Mouse (Mus musculus) hindlimb bud, embryonic 11.5 days (tissue): ENCODE measurements at regions not wholly inside any gene's neighbourhood (a gene's known extent, or its start where the extent isn't known, plus 50 kb on each side); places are given as distances from the start of the nearest gene placed in this dataset.

Experiments
- DNase-seq: peaks from one replicate; pipeline ENCODE4 v3.0.0-alpha.2; 2012; ENCODE audit warnings: low read depth, low spot score; ENCODE audit errors: extremely low spot score

DNA sequence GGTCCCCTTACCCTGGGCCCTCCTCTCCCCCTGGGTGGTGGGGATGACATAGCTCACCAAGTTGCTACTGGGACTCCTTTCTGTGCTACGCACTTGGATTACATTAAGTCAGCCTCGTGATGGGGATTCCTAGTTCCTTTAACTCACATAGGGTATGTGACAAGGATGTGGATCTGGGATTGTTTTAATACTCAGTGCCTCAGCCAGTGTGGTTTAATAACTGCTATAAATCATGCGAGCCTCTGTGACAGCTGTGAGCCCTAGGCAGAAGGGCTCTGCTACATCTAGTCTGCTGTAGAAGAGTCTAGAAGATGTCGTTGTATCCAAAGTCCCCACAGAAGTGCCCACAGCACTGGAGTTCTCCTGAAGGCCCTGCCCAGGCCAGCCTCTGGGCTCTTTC lies 796.5 kb upstream of the Car8 start:
- no peak for DNase-seq

DNA sequence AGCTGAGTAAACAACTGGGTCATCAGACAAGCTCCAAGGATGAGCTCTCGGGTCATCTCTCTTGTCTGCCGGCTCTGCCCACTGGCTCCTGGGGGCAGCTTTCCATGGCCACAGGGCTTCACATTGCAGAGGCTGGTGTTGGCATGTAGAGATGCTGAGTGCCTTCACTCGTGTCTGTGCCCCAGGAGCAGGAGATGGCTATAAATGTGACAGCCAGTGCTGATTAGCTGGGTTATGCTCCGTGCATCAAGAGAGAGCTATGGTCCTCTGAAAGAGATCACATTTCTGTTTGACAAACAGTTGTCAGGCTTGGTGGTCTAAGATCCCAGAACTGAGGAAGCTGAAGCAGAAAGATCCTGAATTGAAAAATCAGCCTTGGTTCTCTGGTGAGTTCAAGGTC lies 795.4 kb upstream of the Car8 start:
- no peak for DNase-seq

DNA sequence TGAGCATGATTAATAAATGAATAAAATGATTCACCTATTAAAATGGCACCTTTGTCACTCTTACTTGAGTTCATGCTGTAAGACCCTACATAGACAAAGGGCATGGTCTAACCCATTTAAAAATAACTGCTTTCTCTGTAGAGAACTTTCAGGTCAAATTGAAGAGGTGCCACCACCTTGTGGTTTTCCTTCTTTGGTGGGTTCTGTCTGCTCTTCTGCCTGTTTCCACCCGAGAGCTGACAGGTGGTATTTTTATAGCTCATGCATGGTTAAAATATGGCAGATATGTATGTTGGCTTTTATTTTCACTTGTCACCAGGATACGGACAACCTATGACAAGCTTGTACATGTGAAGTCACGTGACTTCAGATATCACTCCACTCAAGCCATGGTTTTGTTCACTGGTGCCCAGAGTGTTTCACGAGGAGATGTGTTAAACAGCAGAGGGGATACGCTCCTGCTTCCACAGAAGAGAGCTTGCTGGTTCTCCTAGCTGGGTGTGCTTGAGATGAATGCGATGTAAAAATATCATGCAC lies 794.3 kb upstream of the Car8 start:
- DNase-seq, result no peak

DNA sequence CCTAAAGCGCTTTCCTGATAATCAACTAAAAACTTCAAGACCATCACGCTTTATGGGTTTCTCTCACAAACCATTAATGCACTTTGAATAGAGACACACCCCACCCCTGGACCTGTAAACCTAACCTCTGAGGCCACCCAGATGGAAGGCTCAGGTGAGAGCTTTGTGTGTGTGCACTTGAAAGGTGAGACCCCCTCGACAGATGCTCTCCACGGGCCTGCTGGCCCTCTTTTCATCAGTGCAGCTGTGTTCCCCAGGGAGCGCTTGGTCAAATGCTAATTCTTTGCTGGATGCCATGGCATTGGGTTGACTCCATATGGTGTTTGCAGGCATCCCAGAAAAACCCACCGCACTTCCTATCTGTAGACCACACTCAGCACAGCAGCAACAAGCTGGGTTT lies 792.8 kb upstream of the Car8 start:
- DNase-seq, result no peak

DNA sequence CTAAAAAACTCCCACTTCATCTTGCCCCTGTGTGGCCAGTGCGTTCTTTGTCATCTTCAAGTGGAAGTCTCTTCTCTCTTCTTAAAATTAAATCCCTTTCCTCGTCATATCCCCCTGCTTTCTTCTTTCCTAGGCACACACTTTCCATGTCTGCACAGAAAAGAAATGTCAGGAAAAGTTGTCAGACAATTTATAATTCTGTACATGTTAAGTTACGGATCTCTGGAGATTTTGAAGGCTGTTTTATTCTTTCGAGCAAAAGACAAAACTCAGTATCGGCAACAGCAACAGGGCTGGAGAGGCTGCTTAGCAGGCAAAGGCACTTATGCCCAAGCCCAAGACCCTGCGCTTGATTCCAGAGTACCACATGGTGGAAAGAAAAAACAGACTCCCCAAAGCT lies 790.1 kb upstream of the Car8 start:
- no peak for DNase-seq

DNA sequence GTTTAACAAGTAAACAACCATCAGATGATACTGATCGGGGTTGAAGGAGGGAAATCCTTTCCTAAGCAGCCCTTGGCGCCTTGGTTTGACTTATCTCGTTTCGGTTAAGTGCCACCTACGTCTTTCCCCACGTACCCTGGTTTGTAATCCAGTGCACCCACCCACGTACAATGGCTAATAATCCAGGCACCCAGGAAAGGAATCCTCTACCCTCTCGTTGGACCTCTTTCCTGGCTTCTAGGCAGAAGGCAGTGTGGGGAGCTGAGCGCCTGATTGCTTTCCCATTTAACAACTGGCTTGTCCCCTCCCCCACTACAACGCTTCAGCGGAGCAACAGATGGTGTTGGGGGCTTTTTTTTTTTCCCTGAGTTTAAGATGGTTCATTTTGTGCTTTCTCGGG lies 789.6 kb upstream of the Car8 start:
- DNase-seq, result no peak

DNA sequence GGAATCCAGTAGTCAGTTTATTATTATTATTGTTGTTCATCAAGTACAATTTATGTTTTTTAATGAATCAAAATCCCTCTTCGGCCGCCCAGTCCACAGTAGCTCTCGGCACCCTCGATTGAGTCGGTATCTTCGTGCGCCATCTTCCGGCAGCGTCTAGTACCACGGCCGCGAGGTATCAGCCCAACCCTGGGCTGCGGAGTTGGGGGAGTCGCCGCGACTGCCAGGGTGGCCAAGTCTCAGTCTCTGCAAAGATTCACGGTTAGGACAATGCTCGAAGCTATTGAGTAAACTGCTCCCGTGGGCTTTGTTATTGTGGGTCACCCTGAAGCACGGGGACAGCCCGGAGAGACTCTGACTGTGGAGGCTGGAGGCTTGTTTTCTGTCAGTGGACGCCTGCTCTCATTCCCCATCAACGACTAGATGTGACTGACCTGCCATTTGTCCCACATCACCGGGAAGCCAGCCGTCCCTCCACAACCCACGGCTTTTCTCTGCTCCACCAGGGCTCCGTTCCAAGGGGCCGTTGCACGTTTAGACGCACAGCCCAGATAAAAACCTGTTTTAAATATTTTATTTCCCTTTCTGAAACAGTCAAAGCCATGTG lies 789.1 kb upstream of the Car8 start:
- no peak for DNase-seq

DNA sequence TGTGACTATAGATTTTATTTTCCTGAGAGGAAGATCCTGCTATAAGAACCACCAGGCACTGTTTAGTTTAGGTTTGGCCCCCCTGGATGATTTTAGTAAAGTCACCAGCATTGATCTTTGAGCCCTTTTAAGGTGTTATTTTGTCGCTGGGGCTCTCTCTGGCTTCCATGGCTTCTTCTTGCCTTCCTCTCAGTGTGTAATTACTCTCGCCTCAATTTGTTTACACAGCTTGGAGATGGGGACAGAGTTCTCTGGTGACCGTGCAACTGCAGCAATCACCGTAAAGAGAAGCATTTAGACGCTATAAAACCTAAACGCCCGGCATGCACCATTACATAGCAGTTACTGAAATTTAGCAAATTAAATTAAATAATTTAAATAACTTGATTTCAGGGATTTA lies 788.5 kb upstream of the Car8 start:
- DNase-seq, result no peak

DNA sequence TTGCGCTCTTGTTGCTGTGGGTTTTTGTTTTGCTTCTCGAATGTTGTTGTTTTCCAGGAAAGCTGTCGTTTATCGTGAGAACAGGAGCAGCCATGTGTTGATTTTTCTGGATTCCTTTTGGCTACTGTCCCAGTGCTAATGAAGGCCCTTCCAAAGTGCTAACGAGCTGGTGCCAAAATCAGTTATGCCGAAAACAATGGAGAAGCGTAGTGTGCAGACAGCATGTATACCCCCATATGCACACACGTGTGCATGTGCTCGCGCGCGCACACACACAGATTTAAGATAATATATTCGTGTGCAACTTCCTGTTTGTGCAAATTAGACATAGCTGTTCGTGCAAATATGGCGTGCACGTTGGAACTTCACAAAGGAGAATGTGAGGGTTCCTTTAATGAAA lies 788.0 kb upstream of the Car8 start:
- no peak for DNase-seq

DNA sequence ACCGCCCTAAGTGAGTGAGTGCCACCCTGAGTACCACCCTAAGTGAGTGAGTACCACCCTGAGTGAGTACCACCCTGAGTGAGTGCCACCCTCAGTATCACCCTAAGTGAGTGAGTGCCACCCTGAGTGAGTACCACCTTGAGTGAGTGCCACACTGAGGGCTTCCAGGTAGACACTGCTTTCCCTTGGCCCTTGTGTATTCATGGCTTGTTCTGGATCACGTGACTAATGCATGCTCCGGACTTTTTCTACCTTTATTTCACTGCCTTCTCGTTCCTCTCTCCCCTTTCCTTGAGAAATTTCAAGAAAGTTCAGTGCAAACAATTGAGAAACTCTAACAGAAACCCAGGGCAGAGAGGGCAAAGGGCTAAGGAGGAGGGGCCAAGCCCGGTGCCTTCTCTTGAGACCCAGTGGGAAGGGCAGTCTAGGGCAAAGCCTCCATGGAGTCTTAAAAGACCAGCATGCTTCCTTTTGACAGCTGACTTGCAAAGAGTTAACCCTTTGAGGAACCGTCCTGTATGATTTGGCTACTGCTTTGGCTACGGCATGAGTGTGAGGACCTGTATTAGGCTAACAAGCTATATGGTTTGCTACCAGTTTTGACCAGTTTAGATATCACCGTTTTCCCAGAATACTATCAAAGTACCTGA lies 787.1 kb upstream of the Car8 start:
- no peak for DNase-seq

DNA sequence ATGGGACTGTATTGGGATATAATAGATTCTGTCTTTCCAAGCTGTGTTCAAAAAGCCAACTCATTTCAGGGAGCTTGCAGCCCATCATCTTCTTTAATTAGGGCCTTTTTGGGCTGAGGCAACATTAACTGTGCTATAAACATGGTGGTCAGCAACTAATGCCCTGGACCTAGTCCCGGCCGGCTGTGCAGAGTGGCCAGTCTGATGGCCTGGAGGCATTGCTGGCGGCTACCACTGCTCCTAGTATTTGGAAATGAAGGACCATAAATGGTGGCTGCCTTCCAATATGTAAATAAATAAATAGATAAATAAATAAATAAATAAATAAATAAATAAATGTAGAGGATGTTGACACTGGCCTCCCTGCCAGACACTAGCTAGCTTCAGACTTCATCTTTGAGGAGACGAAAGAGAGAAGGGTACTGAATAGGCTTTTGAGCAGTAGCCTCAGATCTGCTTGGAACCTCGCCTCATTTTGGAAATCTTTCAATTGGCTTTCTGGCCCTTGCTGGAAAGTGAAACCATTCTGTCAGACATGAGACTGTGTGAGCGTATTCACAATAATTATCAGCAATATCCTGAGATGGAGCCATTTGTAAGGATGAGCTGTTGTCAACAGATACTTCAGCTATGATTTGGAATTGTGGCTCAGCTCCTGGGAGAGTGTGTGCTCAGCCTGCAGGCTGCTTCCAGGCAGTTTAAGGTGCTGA lies 785.5 kb upstream of the Car8 start:
- DNase-seq, result no peak

DNA sequence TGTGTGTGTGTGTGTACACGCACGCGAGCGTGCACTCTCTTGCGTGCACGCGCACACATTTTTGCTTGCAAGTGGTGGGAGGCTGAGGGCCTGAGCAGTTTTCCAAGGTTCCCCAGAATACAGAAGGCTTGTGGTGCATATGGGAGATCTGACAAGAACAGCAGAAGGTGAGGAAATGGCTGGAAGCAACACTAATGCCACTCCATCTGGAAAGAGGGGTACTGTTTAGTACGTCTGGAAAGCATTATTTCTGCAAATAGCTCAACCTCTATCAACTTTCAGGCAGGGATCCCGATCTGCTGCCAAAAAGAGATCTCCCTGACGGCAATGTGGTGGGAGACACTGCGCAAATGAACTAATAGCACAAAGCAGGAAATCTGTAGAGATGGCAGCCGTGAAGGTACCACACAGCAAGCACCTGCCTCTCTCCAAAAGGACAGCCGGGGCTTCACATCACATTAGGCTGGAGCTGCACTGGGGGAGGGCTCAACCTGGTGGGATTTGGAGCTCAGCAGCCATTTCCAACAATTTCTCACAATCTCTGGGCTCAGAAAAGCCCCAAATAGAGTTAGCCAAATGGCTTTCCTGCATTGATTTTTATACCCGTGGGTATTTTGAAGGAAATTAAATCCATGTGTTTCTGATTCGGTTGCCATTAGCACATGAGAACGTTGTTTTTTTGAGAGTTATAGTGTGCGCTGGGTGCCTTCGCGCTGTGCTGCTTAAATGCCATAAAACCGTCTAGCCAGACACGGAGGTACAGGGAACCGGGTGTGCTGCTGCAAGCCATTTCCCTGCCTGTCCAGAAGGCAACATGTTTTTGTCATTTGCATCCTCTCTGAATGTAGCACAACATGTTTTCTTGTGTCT lies 780.6 kb upstream of the Car8 start:
- DNase-seq, result peak; percentile 78

DNA sequence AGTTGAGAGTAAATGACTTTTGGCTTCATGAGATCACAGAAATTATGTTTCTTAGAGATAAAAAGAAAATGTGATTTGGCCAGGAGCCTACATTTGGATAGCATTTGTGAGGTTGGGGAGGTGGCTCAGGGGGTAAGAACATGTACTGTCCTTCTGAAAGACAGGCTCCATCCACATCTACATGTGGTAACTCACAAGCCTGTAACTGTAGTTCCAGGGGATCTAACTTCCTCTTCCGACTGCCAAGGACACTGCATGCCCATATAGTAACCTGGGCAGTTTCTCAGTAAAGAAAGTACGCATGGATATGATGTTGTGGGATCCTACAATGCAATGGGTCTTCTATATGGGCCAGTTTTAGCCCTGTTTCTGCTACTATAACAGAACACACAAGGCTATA lies 779.4 kb upstream of the Car8 start:
- DNase-seq, result no peak

DNA sequence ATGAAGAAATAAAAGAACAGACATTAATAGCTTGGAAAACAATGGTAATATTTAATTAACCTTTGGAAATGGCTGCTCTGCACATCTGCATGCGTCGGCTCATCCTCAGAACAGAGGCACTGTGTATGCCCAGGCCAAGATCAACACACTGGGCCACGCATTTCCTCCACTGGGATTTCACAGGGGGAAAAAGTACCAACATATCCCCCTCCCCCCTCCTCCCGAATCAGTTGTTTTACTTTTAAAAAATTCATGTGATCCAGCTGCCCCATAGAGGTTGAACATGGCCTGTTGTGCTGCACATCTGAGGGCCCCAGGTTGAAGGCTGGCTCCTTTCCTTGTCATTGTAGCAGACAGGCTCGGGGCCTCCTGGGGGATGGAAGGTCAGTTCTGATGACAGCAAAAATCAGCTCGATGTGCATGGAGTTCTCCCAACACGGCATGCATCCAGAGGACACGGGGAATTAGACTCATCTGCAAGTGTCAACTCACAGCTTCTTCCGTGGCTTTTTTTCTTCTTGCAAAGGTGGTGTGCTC lies 777.7 kb upstream of the Car8 start:
- no peak for DNase-seq

DNA sequence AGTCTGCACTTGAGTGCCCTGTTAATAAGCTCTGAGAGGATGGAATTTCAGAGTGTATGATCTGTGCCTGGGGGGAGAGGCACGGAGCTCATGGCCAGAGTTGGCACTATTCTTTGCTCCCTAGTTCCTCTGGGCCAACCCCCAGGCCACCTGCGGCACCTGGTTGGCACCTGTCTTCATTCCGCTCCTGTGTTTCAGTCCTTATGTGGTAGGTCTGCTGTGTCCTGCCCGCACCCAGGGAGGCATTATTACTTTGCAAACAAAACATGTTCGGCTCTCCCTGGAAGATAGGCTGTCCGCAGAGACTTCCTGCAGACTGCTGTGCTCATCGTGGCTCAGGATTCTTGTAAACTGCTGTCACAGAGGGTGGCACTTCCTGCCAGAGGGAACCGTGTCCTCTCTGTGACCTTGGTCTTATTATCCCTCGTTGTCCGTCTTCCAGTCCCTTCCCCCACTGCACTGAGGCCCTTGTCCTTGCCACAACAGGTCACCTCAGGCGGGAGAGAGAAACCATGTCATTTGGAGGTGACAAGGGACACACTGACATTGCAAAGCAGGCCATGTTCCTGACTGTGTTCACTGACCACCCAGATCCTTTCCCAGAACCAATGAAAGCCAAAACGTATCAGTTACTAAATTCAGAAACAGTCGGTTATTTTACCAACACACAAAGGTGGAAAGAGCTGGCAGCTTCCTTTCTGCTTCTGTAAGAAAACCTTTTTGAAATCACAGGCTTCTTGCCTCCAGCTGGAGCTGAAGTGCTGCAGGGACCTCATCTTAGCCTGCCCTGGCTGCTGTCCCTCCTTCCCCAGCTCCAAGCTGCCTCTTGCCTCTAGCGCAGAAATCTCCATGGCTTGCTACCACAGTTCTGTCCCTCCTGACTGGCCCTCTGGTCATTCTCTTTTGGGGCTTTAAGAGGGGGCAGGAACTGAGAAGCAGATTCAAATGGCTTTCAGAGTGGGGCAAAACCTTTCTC lies 777.0 kb upstream of the Car8 start:
- no peak for DNase-seq

DNA sequence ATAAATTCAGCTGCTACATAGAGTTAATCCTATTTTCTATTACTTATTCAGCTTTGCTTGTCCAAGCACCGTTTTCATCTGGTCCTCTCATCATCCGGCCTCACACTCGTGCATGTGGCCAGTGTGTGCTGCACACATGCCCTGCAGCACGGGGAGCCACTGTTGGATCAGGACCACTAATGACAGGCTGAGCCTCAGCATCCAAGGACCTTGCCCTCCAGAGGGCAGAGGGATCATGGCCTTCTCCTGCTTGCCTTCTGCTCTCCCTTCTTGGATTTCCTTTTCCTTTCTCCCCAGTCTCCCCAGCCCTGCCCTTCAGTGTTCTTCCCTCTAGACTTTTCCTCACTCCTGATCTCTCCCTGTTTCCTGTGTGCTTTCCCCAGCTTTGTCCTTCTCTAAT lies 776.1 kb upstream of the Car8 start:
- no peak for DNase-seq

DNA sequence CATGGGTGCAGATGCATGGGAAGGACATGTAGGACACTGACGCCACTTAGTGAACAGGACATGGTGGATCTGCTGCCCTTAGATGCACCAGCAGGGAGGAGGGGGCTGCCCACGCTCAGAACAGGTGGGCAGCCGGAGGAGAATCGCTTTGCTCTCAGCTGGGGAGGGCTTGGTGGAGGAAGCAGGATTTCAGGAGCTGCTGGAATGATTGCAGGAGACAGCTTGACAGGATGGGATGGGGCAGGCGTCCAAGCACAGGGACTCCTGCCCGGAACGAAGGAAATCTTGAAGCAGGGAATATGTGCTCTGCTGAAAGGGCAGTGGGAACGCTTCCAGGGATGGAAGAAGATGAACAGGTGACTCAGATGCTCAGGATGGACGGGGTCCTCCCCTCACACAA lies 773.9 kb upstream of the Car8 start:
- DNase-seq, result no peak

DNA sequence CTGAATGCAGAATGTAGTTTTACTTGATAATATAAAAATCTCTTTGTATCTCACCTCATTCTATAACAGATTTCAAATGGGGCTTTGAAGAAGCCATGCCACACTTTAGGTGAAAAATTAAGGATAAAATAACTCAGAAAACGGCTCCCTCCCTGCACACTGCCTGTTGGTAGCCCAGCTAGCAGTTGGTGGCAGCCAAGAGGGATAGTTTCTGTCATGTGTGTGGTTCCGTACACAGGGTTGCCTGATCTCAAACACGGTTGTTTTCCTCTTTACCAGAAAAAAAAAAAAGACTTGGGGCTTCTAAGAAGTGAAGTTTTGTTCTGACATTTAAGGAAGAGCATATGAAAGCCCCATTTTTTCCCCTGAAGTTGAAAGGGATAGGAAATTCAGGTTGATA lies 773.1 kb upstream of the Car8 start:
- no peak for DNase-seq

DNA sequence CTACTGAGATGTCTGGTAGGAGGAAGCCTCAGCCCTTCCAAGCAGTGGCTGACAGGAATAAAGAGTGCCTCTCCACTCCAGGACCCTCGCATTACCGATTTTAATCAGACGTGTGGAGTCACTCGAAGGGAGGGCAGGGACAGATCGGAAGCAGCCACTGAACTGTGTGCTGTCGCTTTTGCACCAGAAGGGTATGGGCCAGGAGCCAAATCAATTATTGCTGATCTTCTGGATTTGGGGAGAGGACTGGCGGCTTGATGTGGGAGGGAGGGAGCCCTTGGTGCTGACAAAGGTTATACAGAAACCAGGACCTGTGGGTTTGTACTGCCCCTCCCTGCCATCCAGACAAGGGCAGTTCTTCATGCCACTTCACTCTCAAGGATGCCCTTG lies 772.3 kb upstream of the Car8 start:
- no peak for DNase-seq
